Mouse (Mus musculus) lung, adult 2 months (tissue): ENCODE measurements around the gene Oser1. TPM values are rescaled to one million over a fixed set of nuclear protein-coding genes. Genes with fewer than 3 reads are reported as not detected.
"Not testable (repeated sequence)": the region's sequence is repeated elsewhere in the genome, so short reads cannot be mapped to it uniquely, and the experiment has no call there.

ENCODE experiments used
- DNase-seq: peaks from one replicate; pipeline ENCODE4 v3.0.0; 2022
- H3K4me1 ChIP-seq: fragments of 200-500 bp; 2 replicates; pipeline ENCODE4 v1.6.1; 2011; ENCODE audit warnings: low read length; ENCODE audit not compliant: control insufficient read depth, insufficient read depth
- H3K4me3 ChIP-seq: fragments of 200-500 bp; replicated peaks from 2 replicates; pipeline ENCODE3; 2011; ENCODE audit warnings: low read depth, mild to moderate bottlenecking, control low read depth, low read length; ENCODE audit errors: extremely low read depth
- CTCF ChIP-seq: fragments of 200-500 bp; IDR thresholded peaks from 2 replicates; pipeline ENCODE4 v1.5.1; 2011; ENCODE audit warnings: mild to moderate bottlenecking, low read length, control low read depth; ENCODE audit not compliant: insufficient read depth
- POLR2A ChIP-seq: fragments of 200-500 bp; IDR thresholded peaks from 2 replicates; pipeline ENCODE4 v1.6.1; 2011; ENCODE audit warnings: low read depth, mild to moderate bottlenecking, control low read depth, low read length, borderline replicate concordance; ENCODE audit errors: extremely low read depth
- WGBS: fragments of 180-500 bp; shearing (Covaris S2); methylation state at CpG from one replicate; pipeline ENCODE4 v1.1.7; 2018; 5-methylcytosine and 5-hydroxymethylcytosine counted together
- polyA plus RNA-seq: library from polyadenylated mRNA; depleted of rRNA; stranded (reverse); fragments of >200 nt; gene quantifications from 2 replicates; pipeline ENCODE4 v1.2.3, GENCODE M21; 2012

Gene Oser1
- polyA plus RNA-seq, 1 experiment = 17.2 TPM

- DNase-seq = no peak
- TF ChIP-seq CTCF (no peak), POLR2A (no peak)
- H3K4me3 ChIP-seq = no peak overlapping the region
- peaks cover 4% of the 10 kb centered on the region; the same call in 1 of the 2 replicates for H3K4me1 ChIP-seq
- 55% methylated on average over 10 of the region's 10 CpGs for WGBS
These were observed 38.8 kb upstream of the Oser1 start for GRCm38 (mm10) chr2:163463251-163463769.

- 75% methylated on average over 11 of the region's 11 CpGs for WGBS
- Histone ChIP-seq H3K4me1 (peaks cover 4% of the 10 kb centered on the region; the same call in 1 of the 2 replicates), H3K4me3 (no peak overlapping the region)
- DNase-seq = no peak
- TF ChIP-seq CTCF (no peak), POLR2A (no peak)
These were observed 38.3 kb upstream of the Oser1 start for GRCm38 (mm10) chr2:163462801-163463200.

GRCm38 (mm10) chr2:163462386-163462785, 37.9 kb upstream of the Oser1 start:
- no peak overlapping the region for H3K4me3 ChIP-seq
- TF ChIP-seq CTCF = no peak
- TF ChIP-seq POLR2A = no peak
- 79% methylated on average over 5 of the region's 5 CpGs for WGBS
- H3K4me1 ChIP-seq = peaks cover 4% of the 10 kb centered on the region; the same call in 1 of the 2 replicates
- no peak for DNase-seq

DNA sequence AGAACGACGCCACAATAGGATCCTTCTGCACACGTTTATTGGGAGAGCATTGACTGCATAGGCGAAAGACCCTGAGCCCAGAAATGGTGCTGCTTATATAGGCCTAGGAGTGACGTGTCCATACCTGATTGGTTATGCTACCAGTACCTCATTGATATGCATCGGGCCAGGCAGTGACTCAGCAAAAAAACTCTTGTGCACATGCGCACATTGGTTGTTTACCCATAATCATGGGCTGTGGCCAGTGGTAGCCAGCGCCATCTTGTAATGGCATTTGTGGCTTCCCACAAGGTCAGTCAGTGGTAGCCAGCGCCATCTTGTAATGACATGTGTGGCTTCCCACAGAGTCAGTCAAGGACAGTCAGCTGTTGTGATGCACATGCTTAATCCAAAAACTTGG, 36.8 kb upstream of the Oser1 start:
- 93% methylated on average over 9 of the region's 9 CpGs for whole genome bisulfite sequencing
- not testable (repeated sequence) for H3K4me1 ChIP-seq, DNase-seq, H3K4me3 ChIP-seq

GRCm38 (mm10) chr2:163460622-163461021, 36.1 kb upstream of the Oser1 start:
- Histone ChIP-seq H3K4me1 (peaks cover 4% of the 10 kb centered on the region; the same call in 1 of the 2 replicates), H3K4me3 (no peak overlapping the region)
- no peak for DNase-seq
- TF ChIP-seq CTCF (no peak), POLR2A (no peak)
- WGBS = 88% methylated on average over 8 of the region's 8 CpGs

- TF ChIP-seq POLR2A = no peak
- no peak for TF ChIP-seq CTCF
- peaks cover 4% of the 10 kb centered on the region; the same call in 1 of the 2 replicates for H3K4me1 ChIP-seq
- DNase-seq = no peak
- H3K4me3 ChIP-seq = no peak overlapping the region
- 27% methylated on average over 10 of the region's 10 CpGs for WGBS
These were observed 34.9 kb upstream of the Oser1 start for GRCm38 (mm10) chr2:163459380-163459779.

GRCm38 (mm10) chr2:163458539-163459265, 34.2 kb upstream of the Oser1 start:
- no peak for DNase-seq
- no peak for TF ChIP-seq POLR2A
- no peak for TF ChIP-seq CTCF
- Histone ChIP-seq H3K4me3 (no peak overlapping the region), H3K4me1 (peaks cover 4% of the 10 kb centered on the region; the same call in 1 of the 2 replicates)
- whole genome bisulfite sequencing = 32% methylated on average over 27 of the region's 27 CpGs

- H3K4me1 ChIP-seq = no peaks in the 10 kb centered on the region
- TF ChIP-seq CTCF = no peak
- TF ChIP-seq POLR2A = no peak
- 84% methylated on average over 13 of the region's 13 CpGs for WGBS
- no peak overlapping the region for H3K4me3 ChIP-seq
- no peak for DNase-seq
These were observed 28.9 kb upstream of the Oser1 start for GRCm38 (mm10) chr2:163453378-163453777.

GRCm38 (mm10) chr2:163452738-163453137, 28.2 kb upstream of the Oser1 start:
- no peak overlapping the region for H3K4me3 ChIP-seq
- DNase-seq = no peak

GRCm38 (mm10) chr2:163450668-163451295, 26.3 kb upstream of the Oser1 start:
- Histone ChIP-seq H3K4me3 (no peak overlapping the region), H3K4me1 (no peaks in the 10 kb centered on the region)
- DNase-seq = no peak
- WGBS = 54% methylated on average over 6 of the region's 6 CpGs
- TF ChIP-seq POLR2A = no peak
- TF ChIP-seq CTCF = no peak

More at GRCm38 (mm10) chr2:163452738-163453137, 28.2 kb upstream of the Oser1 start:
- TF ChIP-seq CTCF = 0 out of 2 replicates have a peak, but pooled peaks have one; percentile 19
- TF ChIP-seq POLR2A = no peak
- WGBS = 86% methylated on average over 6 of the region's 6 CpGs
- no peaks in the 10 kb centered on the region for H3K4me1 ChIP-seq
